Mouse (Mus musculus) kidney, embryonic 16.5 days (tissue): ENCODE data around the gene Shank2. TPM values are rescaled to one million over a fixed set of nuclear protein-coding genes. Genes with fewer than 3 reads are reported as not detected.

Experiments used
- ATAC-seq: fragments of 200-750 bp; cut with Nextera tagmentation; 2 replicates; pipeline ENCODE4 v1.8.0; 2017; ENCODE audit warnings: moderate TSS enrichment; ENCODE audit not compliant: low FRiP score, low TSS enrichment
- H3K27ac ChIP-seq: fragments of 300-500 bp; sonication (generic); 2 replicates; pipeline ENCODE4 v1.5.1; 2014; ENCODE audit warnings: low read length
- H3K27me3 ChIP-seq: fragments of 300-500 bp; sonication (generic); 2 replicates; pipeline ENCODE4 v1.6.1; 2014; ENCODE audit warnings: low read length, control low read depth, mixed read lengths; ENCODE audit not compliant: insufficient read depth
- H3K36me3 ChIP-seq: fragments of 300-500 bp; sonication (generic); 2 replicates; pipeline ENCODE4 v1.6.1; 2014; ENCODE audit warnings: low read length, control low read depth, mixed read lengths; ENCODE audit not compliant: insufficient read depth
- H3K4me1 ChIP-seq: fragments of 300-500 bp; sonication (generic); 2 replicates; pipeline ENCODE4 v1.6.1; 2014; ENCODE audit warnings: low read length, control low read depth, mixed read lengths; ENCODE audit not compliant: insufficient read depth
- H3K4me2 ChIP-seq: fragments of 300-500 bp; sonication (generic); replicated peaks from 2 replicates; pipeline ENCODE4 v1.6.1; 2014; ENCODE audit warnings: low read depth, low read length
- H3K4me3 ChIP-seq: fragments of 300-500 bp; sonication (generic); 2 replicates; pipeline ENCODE4 v1.5.1; 2014; ENCODE audit warnings: mild to moderate bottlenecking, low read length
- H3K9ac ChIP-seq: fragments of 300-500 bp; sonication (generic); replicated peaks from 2 replicates; pipeline ENCODE4 v1.6.1; 2014; ENCODE audit warnings: low read length
- H3K9me3 ChIP-seq: fragments of 300-500 bp; sonication (generic); 2 replicates; pipeline ENCODE4 v1.6.1; 2016; ENCODE audit warnings: low read length, control low read depth
- WGBS: fragments of 180-500 bp; shearing (Covaris S2); extraction: QIAGEN DNeasy Blood & Tissue Kit; methylation state at CpG from one replicate; pipeline ENCODE4 v1.1.7; 2014; 5-methylcytosine and 5-hydroxymethylcytosine counted together
- polyA plus RNA-seq: library from polyadenylated mRNA; unstranded; fragments of >200 nt; fragmentation: Nextera tagmentation; extraction: Ambion mirVana; gene quantifications from 2 replicates; pipeline ENCODE4 v1.2.1, GENCODE M21; 2015

Gene Shank2
- polyA plus RNA-seq, 1 experiment from 2014 or later: 4.0 TPM

DNA sequence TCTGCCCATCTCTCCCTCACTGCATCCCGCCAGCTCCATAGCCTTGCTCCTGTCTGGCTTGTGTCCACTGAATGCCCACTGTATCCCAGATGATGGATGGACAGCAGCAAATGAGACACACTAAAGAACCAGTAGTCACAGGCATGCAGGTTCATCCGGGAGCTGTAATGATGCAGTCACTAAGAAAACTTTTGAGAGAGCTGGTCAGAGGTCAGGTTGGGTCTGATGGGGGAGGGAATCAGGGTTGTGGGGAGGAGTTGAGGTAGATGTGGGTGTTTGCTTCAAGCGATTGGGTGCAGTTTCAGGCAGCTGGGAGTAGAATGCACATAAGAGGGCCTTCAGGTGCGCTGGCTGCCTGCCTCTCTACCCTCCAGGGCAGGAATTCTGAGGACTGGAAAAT lies 21.8 kb downstream of the Shank2 start:
- peak overlapping the region; percentile 43; the same call in 1 of the 2 replicates for H3K27ac ChIP-seq
- no peak overlapping the region for H3K4me2 ChIP-seq
- no peak overlapping the region for H3K4me3 ChIP-seq
- no peaks in the 10 kb centered on the region for H3K36me3 ChIP-seq
- H3K9me3 ChIP-seq: no peaks in the 10 kb centered on the region
- peaks cover 18% of the 10 kb centered on the region for H3K4me1 ChIP-seq
- no peaks in the 10 kb centered on the region for H3K27me3 ChIP-seq
- no peak for ATAC-seq
- H3K9ac ChIP-seq: no peak overlapping the region
- WGBS: 60% methylated on average over 4 of the region's 4 CpGs

DNA sequence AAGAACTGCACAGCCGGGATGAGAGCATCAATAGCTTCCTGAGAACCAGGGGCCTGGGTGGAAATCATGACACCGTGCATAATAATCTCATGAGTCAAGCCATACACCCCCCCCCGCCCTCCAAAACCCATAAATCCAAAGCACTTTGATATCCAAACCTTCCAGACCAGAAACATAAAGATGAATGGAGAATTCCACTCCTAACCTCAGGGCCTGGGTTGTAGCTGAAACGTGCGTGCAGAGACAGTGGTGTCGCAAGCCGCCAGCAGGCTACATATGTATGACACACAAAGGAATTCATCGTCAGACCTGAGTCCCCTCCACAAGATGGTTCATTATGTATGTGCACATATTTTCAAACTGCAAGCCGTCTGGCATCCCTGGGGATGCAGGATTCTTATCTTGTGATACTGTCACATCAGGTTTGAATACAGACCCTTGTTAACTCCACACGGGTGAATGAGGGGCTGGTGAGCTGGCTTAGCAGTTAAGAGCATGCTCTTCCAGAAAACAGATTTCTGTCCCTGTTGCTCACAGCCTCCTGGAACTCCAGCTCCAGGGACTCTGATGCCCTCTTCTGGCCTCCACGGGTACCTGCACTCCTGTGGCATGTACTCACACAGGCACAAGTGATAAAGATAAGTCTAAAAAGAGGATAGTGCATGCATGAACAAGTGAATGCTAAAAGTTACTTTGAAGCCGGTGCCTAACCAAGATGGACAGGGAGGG lies 24.5 kb downstream of the Shank2 start:
- Histone ChIP-seq H3K36me3 (no peaks in the 10 kb centered on the region), H3K4me1 (peaks cover 30% of the 10 kb centered on the region), H3K9me3 (no peaks in the 10 kb centered on the region), H3K9ac (no peak overlapping the region), H3K4me3 (no peak overlapping the region), H3K4me2 (no peak overlapping the region), H3K27me3 (no peaks in the 10 kb centered on the region), H3K27ac (no peak overlapping the region)
- WGBS: 83% methylated on average over 12 of the region's 12 CpGs
- no peak for ATAC-seq

DNA sequence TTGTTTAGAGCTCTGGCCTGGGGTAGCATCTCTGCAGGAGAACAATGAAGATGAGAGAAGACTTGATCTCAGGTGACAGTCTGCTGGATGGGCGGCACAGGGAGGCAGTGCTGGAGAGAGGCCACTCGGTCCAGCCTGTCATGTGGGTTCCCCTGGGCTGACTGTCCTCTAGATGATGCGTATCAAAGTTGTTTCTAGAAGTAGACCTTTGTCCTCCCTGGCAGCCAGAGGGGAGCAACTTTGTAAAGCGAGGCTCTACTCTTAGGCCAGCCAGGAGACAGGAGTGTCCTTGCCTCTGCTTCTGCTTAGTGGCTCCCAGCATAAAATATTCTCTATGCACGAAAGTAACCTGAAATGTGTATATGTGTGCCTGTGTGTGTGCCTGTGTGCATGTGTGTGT lies 27.5 kb downstream of the Shank2 start:
- H3K9ac ChIP-seq: no peak overlapping the region
- no peak overlapping the region for H3K4me3 ChIP-seq
- H3K36me3 ChIP-seq: no peaks in the 10 kb centered on the region
- H3K27me3 ChIP-seq: no peaks in the 10 kb centered on the region
- no peak overlapping the region for H3K27ac ChIP-seq
- no peaks in the 10 kb centered on the region for H3K9me3 ChIP-seq
- no peak for ATAC-seq
- WGBS: 62% methylated on average over 5 of the region's 5 CpGs
- H3K4me2 ChIP-seq: no peak overlapping the region
- H3K4me1 ChIP-seq: peaks cover 23% of the 10 kb centered on the region

DNA sequence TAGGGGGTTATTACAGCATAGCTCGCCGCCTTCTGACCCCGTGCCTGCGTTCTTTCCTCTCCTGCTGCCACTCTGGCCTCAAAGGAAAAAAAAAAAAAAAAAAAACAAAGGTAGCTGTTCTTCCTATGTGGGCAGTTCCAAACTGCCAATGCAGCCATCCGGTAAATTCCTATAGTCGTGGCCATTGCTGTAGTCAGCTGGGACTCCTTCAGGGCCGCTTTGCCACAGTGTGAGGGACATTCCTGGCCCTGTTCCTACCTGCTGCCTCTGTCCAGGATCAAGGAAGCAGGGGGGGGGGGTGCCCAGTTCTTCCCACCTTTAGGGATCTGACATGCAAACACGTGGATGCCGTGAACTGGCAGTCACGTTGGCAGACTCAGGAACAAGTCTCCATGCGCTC lies 29.1 kb downstream of the Shank2 start:
- Histone ChIP-seq H3K4me3 (no peak overlapping the region), H3K36me3 (no peaks in the 10 kb centered on the region), H3K9ac (no peak overlapping the region), H3K9me3 (no peaks in the 10 kb centered on the region), H3K27ac (peak overlapping the region; percentile 40), H3K27me3 (no peaks in the 10 kb centered on the region), H3K4me2 (no peak overlapping the region), H3K4me1 (peaks cover 23% of the 10 kb centered on the region)
- peak; percentile 67; the same call in 1 of the 2 replicates for ATAC-seq
- 39% methylated on average over 11 of the region's 11 CpGs for WGBS

DNA sequence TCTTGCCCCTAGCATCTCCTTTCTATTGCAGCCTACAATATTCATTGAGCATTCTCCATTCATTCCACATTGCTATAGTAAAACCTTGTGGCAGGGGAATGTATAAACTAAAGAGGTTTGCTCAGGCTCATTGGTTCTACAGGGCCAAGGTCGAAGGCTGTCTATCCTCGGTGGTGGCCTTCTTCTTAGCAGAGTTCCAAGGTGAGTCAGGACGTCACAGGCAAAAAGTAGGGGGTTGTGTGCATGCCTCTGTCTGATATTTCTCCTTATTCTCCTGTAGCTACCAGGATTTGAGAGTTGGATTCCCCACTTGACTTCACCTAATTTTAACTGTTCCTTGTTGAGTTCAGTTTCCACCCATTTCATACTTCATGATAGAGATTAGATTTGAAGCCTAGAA lies 29.9 kb downstream of the Shank2 start:
- WGBS: 82% methylated on average over 3 of the region's 3 CpGs
- Histone ChIP-seq H3K9ac (0 out of 2 replicates have a peak overlapping the region, but pooled peaks have one; percentile 4), H3K4me3 (no peak overlapping the region), H3K36me3 (no peaks in the 10 kb centered on the region), H3K9me3 (no peaks in the 10 kb centered on the region), H3K4me1 (peaks cover 23% of the 10 kb centered on the region), H3K27ac (no peak overlapping the region), H3K27me3 (no peaks in the 10 kb centered on the region), H3K4me2 (no peak overlapping the region)
- no peak for ATAC-seq

DNA sequence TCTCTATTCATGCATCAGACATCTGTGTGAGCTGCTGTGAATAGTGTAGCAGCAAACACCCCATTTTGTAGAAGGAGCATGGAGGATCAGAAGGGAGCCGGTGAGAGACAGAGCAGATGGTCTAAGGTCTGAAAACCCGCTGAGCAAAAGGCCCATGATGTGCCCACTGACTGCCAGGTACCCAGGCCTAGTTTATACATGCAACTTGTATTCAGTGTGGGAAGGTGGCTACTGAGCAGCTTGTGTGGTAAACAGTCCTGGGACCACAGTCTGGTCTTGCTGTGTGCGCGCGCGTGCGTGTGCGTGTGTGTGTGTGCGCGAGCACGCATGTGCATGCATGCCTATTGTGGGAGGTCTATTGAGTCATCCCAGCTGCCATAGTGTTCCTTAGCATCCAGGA lies 35.8 kb downstream of the Shank2 start:
- no peak overlapping the region for H3K9ac ChIP-seq
- ATAC-seq: no peak
- no peak overlapping the region for H3K4me2 ChIP-seq
- WGBS: 95% methylated on average over 11 of the region's 11 CpGs
- peaks cover 5% of the 10 kb centered on the region; the same call in 1 of the 2 replicates for H3K4me1 ChIP-seq
- H3K27ac ChIP-seq: no peak overlapping the region
- H3K27me3 ChIP-seq: no peaks in the 10 kb centered on the region
- H3K9me3 ChIP-seq: no peaks in the 10 kb centered on the region
- H3K36me3 ChIP-seq: no peaks in the 10 kb centered on the region
- no peak overlapping the region for H3K4me3 ChIP-seq

DNA sequence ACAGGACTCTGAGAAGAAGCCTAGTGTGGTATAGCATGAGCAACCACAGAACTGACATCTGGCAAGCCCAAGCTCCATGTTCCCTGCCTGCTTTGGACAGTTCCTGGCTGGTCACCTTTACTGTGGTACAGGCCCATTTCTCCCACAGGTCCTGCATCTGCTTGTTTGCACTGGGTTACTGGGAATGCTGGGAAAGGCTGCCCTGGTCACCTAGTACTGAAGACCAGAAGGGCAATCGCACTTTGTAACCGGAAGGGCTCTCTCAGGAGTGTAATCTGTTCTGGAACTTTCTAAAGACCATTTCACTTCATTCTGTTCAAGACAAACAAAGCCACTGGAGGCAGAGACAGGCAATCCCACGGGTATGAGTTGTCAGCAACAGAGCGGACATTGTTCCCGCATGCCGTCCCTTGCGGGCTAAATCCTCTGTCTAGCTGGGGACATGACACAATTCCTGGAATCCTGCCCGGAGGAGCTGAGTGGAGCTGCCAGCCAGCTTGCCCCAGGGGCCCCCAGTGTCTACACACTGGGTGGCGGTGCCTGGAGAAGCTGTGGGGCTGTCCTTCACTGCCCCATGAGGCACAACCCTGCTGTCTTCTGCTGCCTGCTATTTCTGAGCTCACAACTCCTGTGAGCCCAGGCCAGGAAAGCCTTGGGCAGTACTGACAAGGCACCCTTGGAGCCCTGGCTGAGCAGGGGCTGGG lies 36.4 kb downstream of the Shank2 start:
- Histone ChIP-seq H3K4me1 (0 out of 2 replicates have a peak, but pooled peaks cover 3% of the 10 kb centered on the region), H3K27ac (no peak overlapping the region), H3K36me3 (no peaks in the 10 kb centered on the region), H3K4me3 (no peak overlapping the region), H3K27me3 (no peaks in the 10 kb centered on the region), H3K9ac (no peak overlapping the region), H3K4me2 (no peak overlapping the region), H3K9me3 (no peaks in the 10 kb centered on the region)
- ATAC-seq: no peak
- 56% methylated on average over 9 of the region's 9 CpGs for WGBS

DNA sequence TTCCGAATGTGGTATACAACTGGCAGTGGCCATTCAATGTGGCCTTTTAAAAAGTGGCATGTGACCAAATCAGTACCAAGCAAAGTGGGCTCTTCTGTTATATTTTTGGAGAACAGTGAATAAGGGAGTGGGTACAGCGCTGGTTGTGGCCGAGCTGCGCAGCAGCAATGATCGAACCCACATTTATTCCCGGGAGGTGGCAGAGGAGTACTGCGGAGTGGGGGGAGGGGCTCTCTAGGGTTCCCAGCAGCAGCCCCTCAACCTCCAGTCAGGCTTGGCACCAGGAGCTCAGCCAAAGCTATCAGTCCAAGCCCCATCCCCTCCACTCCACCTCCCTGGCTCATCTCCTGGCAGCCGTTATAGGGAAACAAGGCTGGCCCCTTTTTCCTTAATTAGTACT lies 37.0 kb downstream of the Shank2 start:
- H3K27ac ChIP-seq: no peak overlapping the region
- H3K4me2 ChIP-seq: no peak overlapping the region
- no peak overlapping the region for H3K4me3 ChIP-seq

DNA sequence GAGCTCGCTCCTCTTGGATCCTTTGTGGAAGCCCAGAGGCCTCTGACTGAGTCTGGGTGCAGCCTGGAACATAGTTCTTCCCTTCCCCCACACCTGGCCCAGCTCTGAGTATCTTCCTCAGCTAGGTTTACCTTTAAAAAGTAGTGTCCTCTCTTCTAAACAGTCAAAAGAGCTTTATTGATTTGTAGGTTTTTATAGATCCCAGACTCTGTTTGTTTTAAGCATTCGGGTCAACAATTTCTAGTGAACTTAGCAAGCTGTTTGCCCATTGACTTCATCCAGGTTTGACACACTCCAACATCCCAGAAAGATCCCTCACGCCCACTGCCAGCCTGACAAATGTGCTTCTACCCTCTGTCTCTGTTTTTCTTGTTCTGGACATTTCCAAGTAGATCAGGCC lies 38.6 kb downstream of the Shank2 start:
- no peak overlapping the region for H3K9ac ChIP-seq
- 0 out of 2 replicates have a peak, but pooled peaks cover 3% of the 10 kb centered on the region for H3K4me1 ChIP-seq
- H3K4me2 ChIP-seq: no peak overlapping the region
- H3K36me3 ChIP-seq: no peaks in the 10 kb centered on the region
- no peak overlapping the region for H3K27ac ChIP-seq
- WGBS: 84% methylated on average over 3 of the region's 3 CpGs
- no peaks in the 10 kb centered on the region for H3K27me3 ChIP-seq
- H3K4me3 ChIP-seq: no peak overlapping the region
- ATAC-seq: no peak
- no peaks in the 10 kb centered on the region for H3K9me3 ChIP-seq

More for the DNA sequence above, 37.0 kb downstream of the Shank2 start:
- ATAC-seq: no peak
- Histone ChIP-seq H3K4me1 (0 out of 2 replicates have a peak, but pooled peaks cover 3% of the 10 kb centered on the region), H3K36me3 (no peaks in the 10 kb centered on the region), H3K9me3 (no peaks in the 10 kb centered on the region), H3K27me3 (no peaks in the 10 kb centered on the region), H3K9ac (no peak overlapping the region)
- 81% methylated on average over 8 of the region's 8 CpGs for WGBS

DNA sequence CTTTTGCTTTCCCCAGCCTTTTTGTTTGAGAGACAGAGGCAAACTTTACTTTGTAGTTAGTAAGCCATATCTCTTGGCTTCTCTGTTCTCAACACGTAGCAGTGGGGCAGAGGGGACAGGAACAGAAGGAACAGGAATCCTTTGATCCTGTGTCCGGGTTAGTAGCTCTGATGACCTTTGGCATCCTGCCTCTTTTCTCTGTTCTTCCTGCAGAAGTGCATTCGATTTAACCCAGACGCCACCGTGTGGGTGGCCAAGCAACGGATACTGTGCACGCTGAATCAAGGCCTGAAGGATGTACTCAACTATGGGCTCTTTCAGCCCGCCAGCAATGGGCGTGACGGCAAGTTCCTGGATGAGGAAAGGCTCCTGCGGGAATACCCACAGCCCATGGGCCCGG lies 50.3 kb downstream of the Shank2 start:
- H3K9me3 ChIP-seq: no peaks in the 10 kb centered on the region; the same call in 1 of the 2 replicates
- no peaks in the 10 kb centered on the region for H3K36me3 ChIP-seq
- 7% methylated on average over 12 of the region's 12 CpGs for WGBS
- H3K27ac ChIP-seq: no peak overlapping the region
- peaks cover 7% of the 10 kb centered on the region; the same call in 1 of the 2 replicates for H3K4me1 ChIP-seq
- no peaks in the 10 kb centered on the region for H3K27me3 ChIP-seq
- H3K9ac ChIP-seq: no peak overlapping the region
- H3K4me3 ChIP-seq: no peak overlapping the region
- no peak for ATAC-seq
- no peak overlapping the region for H3K4me2 ChIP-seq
